Mouse (Mus musculus) urinary bladder, postnatal 10 days (tissue): ENCODE data around the gene Edc4.

Experiments
- DNase-seq: peaks from one replicate; pipeline ENCODE4 v3.0.0; 2022; ENCODE audit warnings: low spot score

Gene Edc4

DNA sequence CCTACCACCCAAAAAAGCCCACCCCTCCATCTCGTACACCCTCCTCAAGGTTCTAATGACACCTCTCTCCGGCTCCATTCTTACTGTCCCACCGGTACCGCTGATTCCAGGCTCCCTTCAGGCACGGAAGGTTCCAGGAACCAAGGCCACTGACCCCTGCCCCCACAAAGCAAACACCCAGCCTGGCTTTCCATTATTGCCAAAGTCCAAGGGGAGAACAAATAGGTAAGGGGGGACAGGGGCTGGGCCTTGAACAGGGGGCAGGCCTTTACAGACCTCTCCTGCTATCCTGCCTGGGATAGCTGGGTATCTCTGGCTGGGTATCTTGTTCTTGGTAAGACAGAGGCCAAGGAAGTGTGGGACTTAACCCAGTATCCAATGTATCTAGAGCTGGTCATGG is 61.9 kb downstream of the Edc4 start:
- no peak for DNase-seq

GRCm38 (mm10) chr8:105943321-105943739 is 62.6 kb downstream of the Edc4 start, which contains the start of gene Lcat:
TSS of gene Lcat (minus strand) at chr8:105943382.
- DNase-seq: no peak
